Mouse (Mus musculus): Measurements from ENCODE around the gene Agap1.

- TF ChIP-seq CTCF (IDR thresholded peaks at IDR 0.05; ENCODE audit: borderline replicate concordance, extremely low read depth, insufficient read depth, insufficient read length) (no peak), POLR2A (IDR thresholded peaks at IDR 0.05; ENCODE audit: borderline replicate concordance, extremely low read depth, insufficient read depth, insufficient read length, poor library complexity, severe bottlenecking) (no peak)
Observed at GRCm38 (mm10) chr1:89494816-89495215, 40.2 kb downstream of the Agap1 start.

Measured in brain, embryonic 14.5 days (tissue).